Mouse (Mus musculus) lung, adult 18-20 months (tissue): Measurements from ENCODE around the gene Rpl10.

Experiments
- DNase-seq, 2 experiments: peaks; one replicate each; pipeline ENCODE4 v3.0.0; 2022; ENCODE audit warnings: mixed read lengths in 2 of 2

Gene Rpl10

DNA sequence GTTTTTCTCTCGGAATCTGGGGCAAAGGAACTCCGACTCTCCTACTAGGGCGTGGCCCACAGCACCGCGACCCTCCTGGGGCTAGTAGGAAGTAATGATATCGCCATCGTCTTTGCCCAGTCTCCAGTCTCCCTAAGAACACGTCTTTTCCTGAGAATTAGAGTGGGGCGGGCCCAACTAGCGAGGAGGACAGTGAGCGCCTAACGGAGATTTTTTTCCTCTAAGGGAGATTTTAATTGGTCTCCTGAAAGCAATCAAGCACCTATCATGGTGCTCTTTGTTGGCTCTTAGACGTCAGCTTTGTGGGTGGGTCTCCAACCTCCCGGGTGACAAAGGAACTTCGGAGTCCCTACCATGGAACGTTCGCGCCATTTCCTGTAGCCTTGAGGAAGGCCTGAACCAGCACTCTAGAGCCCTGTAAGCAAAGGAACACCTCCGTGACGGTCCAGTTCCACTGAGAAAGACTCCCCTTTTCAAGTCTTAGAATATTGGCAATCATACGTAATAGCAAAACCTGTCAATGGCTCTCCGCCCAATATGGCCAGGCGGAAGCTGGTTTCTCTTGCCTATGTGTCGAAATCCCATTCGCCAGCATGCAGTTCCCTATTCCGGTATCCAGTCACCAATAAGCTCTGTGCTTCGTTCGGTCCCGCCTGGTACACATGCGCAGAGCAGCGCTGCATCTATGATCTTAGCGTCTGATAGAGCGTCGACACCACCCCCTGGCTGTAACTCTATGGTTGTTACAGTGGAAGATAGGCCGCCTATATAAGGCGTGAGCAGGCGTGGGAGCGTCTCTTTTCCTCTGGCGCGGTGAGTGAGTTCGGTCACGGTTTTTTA is at the start of gene Rpl10:
Gene Rpl10 (plus strand): TSS at position 751 of the 840 bp plus-strand sequence.
- DNase-seq: peak; percentile 95

GRCm38 (mm10) chrX:74230038-74230437 is 40.6 kb upstream of the Rpl10 start:
- DNase-seq: no peak

- no peak for DNase-seq
Measured at GRCm38 (mm10) chrX:74233196-74233595, 37.4 kb upstream of the Rpl10 start.

DNA sequence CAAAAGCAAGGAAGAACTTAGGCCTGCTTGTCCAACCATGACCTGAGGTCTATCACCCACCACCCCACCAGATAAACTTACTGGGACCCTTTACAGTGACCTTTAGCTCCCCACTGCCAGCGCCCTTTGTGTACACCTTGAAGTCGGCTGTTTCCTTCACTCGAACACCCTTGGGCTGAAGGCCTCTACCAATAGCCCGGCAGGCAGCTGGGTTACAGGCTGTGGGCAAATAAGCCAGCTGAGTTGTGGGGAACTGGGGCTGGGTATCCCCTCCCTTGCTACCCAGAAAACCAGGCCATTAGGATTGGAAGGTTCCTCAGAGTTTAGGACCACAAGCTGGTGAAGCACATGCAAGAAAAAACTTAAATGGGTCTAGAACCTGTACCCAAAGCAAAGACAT is 30.3 kb upstream of the Rpl10 start:
- no peak for DNase-seq

- DNase-seq: peak; percentile 52 to 58
Measured at GRCm38 (mm10) chrX:74243396-74243795, 27.2 kb upstream of the Rpl10 start.

GRCm38 (mm10) chrX:74243807-74244206 is 26.8 kb upstream of the Rpl10 start:
- DNase-seq: peak; percentile 66 to 70

DNA sequence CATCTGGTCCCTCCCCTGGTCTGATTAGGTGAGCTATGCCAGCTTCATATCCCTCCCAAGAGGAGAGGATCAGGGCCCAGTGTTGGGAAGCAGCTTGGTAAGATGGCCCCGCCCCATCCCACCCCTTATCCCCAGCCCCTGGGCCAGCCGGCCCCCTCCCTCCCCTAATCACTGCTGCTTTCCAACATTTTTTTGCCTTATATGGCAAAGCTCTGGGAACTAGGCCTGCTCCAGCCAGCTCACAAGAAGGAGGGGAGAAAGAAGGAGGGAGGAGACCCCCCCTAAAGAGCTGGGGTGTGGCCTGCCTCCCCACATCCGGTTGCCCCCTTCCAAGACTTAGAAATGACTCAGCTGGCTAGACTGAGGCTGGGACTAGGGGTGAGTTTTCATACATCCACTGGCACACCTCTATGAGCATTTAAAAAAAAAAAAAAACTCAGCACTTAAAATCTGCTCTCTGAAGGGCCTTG is 26.0 kb upstream of the Rpl10 start:
- peak; percentile 71 to 73 for DNase-seq

GRCm38 (mm10) chrX:74245107-74245506 is 25.5 kb upstream of the Rpl10 start:
- no peak for DNase-seq

DNA sequence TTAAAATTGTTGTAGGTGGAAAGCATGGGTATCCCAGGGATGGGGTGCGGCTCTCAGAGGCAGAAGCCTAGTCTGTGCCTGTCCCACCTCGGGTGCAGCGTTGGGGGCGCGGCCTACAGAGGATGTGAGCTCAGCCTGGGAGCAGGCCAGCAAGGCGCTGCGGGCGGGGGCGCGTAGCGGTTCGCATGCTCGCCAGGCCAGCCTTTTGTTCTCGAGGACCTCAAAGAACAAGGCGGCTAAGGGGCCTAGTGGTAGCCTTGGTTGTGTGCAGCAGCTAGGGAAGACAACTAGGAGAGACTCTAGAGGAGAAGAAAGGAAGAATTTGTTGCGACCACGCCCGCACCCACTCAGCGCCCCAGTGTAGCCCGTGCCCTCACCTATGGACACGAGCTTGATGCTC is 24.9 kb upstream of the Rpl10 start:
- DNase-seq: peak; percentile 84 to 89

- DNase-seq: peak; percentile 91 to 93
Measured at GRCm38 (mm10) chrX:74246213-74246681, 24.4 kb upstream of the Rpl10 start.

DNA sequence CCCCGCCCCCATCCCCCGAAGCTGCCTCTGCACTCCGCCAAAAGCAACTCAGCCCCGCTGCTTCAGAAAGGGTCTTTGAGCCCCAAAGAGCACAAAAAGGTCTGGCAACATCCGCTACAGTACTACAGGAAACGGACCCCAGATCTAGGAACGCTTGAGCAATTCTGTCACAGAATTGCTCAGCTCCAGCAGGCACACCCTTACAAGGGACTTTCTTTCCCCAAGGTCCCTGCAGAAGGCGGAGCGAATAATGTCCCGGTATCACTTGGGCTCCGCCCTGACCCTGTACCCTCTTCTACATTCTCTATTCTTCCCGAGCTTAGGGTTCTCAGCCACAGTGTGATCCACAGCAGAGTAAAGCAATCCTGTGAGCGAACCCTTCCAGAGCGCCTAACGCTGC is 23.9 kb upstream of the Rpl10 start:
- peak; percentile 55 to 68 for DNase-seq

- DNase-seq: peak; percentile 57 to 70
Measured at GRCm38 (mm10) chrX:74248651-74249050, 22.0 kb upstream of the Rpl10 start.

GRCm38 (mm10) chrX:74249615-74250014 is 21.0 kb upstream of the Rpl10 start, which contains the start of gene Flna:
Flna (minus strand) TSS chrX:74249820.
- peak; percentile 72 to 77 for DNase-seq

DNA sequence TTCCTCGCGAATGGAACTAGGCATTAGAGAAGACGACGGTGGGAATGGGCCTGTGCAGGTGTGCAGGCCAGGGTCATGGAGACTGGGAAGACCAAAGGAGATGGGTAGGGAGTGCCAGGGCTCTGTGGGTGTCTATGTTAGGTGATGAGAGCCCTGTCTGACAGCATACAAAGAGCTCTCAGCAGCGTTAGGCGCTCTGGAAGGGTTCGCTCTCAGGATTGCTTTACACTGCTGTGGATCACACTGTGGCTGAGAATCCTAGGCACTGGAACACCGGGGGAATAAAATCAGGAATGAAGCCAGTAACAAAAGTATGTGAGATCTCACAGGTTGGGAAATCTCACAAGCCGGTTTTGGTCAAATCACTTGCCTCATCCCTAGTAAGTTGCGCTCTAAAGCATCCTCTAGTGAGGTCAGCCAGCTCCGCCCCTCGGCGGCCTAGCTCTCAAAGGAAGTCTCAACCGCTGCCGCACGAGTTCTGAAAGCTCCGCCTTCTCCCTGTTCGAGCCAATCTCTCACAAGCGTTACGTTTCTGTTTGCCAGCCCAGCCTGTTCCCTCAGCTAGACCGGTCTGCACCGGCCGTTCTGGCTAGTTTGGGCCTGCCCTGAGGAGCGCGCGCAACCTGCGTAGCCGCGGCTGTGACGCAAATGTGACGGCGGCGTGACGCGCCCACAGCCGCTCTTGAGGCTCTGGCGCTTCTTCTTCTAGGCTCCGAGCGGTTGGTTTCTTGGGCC is 16.3 kb upstream of the Rpl10 start, which contains the start of gene Emd:
Gene Emd (plus strand): TSS at position 535 of the 735 bp plus-strand sequence.
- DNase-seq: peak; percentile 94 to 96

DNA sequence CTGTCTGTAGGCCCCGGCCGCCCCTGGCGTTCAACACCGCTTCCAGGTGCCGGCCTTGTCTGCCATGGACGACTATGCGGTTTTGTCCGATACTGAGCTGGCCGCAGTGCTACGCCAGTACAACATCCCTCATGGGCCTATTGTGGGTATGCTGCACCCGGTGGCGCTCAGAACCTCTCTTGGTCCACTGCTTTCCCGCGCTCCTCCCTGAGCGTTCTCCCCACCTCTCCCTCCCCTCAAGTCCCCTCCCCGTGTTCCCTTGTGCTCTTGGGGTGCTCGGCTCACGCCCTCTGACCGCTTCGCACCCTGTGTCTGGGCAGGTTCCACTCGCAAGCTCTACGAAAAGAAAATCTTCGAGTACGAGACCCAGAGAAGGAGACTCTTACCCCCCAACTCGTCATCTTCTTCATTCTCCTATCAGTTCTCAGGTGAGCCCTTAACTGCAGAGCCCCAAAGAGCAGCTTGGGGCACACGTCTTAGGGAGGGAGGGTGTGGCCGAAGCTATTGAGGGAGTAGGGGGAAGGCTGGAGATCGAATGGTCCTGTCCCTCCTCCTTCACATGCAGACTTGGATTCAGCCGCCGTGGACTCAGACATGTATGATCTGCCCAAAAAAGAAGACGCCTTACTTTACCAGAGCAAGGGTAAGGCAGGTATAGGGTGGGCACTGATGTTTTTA is 15.6 kb upstream of the Rpl10 start:
- DNase-seq: no peak

DNA sequence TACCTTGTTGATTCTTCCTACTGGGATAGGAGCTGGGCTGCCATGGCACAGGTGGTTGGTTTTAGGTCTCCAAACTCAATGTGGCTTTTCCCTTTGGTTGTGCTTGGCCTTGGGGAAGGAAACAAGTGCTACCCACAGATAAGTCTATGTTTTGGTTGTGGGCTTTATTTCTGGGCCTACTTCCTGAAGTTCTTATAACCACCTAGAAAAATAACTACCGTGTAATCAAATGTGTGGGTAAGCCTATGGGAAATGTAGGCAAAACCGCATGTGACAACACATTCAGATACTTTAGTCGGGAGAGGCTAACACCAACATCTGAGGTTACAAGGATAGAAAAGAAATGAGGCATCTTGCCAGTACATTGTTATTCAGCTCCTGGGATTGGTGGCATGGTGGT is 12.9 kb upstream of the Rpl10 start:
- DNase-seq: no peak

DNA sequence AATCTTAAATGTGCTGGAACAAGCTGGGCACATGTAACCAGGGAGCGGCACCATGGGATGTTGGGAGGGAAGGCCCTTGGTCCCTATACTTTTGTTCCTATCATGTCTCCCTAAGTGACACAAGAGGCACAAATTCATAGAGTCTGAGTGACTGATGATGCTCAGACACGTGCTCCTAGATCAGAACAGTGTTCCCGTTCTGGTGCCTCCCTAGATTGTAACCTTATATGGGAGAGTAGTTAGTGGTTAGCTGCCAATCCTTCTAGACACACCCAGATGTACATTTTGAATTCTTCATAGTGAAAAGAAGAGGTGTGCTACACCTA is 913 bp upstream of the Rpl10 start:
- no peak for DNase-seq

DNA sequence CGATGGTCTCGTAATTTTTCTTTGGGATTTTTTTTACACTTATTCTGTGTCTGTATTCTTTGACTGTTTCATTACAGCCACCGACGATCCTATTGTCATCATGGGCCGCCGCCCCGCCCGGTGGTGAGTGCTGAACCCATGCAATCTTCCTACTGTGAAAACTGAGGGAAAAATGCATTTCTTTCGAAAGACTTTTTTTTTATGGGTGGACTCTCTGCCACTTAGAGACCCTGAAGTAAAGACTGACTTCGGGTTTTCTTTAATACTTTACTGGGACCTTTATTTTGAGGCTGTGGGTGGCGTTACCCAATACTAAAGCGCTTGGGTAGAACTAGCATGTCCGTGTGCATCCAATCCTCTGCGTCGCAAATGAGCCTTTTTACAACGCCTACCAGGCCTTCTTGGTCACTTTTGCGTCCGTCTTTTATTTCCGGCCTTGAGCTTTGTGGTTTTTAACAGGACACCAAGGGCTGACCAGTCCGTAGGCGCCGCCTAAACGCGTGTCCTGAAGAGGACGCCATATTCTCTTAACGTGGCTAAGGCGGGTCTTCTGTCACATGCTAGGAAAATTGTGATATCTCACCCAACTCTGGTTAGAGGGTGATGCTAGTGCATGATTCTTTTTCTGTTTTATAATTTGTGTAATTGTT is 415 bp downstream of the Rpl10 start:
- peak; percentile 31 to 51 for DNase-seq

DNA sequence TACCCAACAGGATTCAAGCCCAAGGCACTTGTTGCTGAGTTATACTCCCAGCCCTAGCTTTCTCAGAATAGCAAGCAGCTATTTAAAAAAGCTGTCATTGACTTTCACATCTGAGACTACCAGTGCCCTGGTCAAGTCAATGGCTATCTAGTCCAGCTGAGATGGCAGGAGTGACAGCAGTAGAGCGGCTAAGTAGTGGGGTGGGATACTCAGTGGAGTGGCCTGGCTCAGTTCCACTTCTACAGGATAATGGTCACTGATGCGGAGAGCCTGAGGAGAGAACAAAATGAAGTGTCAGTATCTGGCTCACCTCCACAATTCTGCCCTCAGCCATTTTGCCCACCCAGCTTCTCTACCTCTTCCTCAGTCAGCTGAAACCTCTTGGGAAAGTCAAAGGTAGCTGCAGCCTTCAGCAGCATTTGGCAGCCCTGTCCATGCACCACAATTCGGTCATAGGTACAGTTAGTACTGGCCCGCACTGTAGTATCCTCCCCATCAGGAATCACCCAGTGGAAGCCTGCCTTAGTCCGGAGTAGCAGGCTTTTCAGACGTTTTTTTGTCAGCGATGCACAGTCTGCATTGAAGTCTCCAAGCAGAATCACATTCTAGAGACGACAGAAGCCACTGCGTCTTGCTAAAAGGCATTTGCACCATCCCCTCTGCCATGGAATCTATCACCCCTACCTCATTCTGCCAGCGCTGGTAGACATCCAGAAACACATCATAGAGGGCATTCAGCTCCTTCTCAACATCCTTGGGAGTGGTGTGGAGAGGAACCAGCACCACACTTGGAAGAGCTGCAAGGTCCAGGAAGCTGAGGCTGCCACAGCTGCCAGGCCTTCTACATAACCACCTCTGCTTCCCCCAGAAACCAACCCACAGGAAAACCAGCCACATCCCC is 3.1 kb downstream of the Rpl10 start:
- no peak for DNase-seq

GRCm38 (mm10) chrX:74277916-74278315 is 7.3 kb downstream of the Rpl10 start:
- no peak for DNase-seq

GRCm38 (mm10) chrX:74281041-74281731 is 10.6 kb downstream of the Rpl10 start:
- no peak for DNase-seq
